Mouse (Mus musculus) hindbrain, postnatal 0 days (tissue): Measurements from ENCODE around the gene Gm9195. TPM values are rescaled to one million over a fixed set of nuclear protein-coding genes. Genes with fewer than 3 reads are reported as not detected.
A peak's percentile ranks its signal among the peaks of the same experiment; 100 is the strongest.

ENCODE experiments used
- ATAC-seq: fragments of 200-750 bp; cut with Nextera tagmentation; 2 replicates; pipeline ENCODE4 v1.8.0; 2017; ENCODE audit warnings: mild to moderate bottlenecking, moderate TSS enrichment, moderate library complexity
- DNase-seq: peaks from one replicate; pipeline ENCODE4 v3.0.0-alpha.2; 2015; ENCODE audit warnings: low spot score
- H3K27ac ChIP-seq: fragments of 300-500 bp; sonication (generic); 2 replicates; pipeline ENCODE4 v1.5.1; 2014; ENCODE audit warnings: mild to moderate bottlenecking
- H3K27me3 ChIP-seq: fragments of 300-500 bp; sonication (generic); 2 replicates; pipeline ENCODE4 v1.6.1; 2014; ENCODE audit warnings: low read length, mixed read lengths; ENCODE audit not compliant: insufficient read depth
- H3K36me3 ChIP-seq: fragments of 300-500 bp; sonication (generic); 2 replicates; pipeline ENCODE4 v1.6.1; 2014; ENCODE audit warnings: low read length, mixed read lengths; ENCODE audit not compliant: insufficient read depth
- H3K4me1 ChIP-seq: fragments of 300-500 bp; sonication (generic); 2 replicates; pipeline ENCODE4 v1.6.1; 2014; ENCODE audit warnings: antibody characterized with exemption, low read length, mixed read lengths; ENCODE audit not compliant: insufficient read depth
- H3K4me2 ChIP-seq: fragments of 300-500 bp; sonication (generic); 2 replicates; pipeline ENCODE4 v1.6.1; 2014; ENCODE audit warnings: low read depth, mild to moderate bottlenecking, low read length, moderate library complexity, mixed read lengths
- H3K4me3 ChIP-seq: fragments of 300-500 bp; sonication (generic); 2 replicates; pipeline ENCODE4 v1.5.1; 2014; ENCODE audit warnings: low read length
- H3K9ac ChIP-seq: fragments of 300-500 bp; sonication (generic); replicated peaks from 2 replicates; pipeline ENCODE4 v1.6.1; 2014; ENCODE audit warnings: mild to moderate bottlenecking, low read length, moderate library complexity, mixed read lengths
- H3K9me3 ChIP-seq: fragments of 300-500 bp; sonication (generic); 2 replicates; pipeline ENCODE4 v1.6.1; 2016; ENCODE audit warnings: low read length, mixed read lengths
- CTCF ChIP-seq: IDR thresholded peaks from 2 replicates; pipeline ENCODE4 v1.5.1; 2016; ENCODE audit warnings: antibody characterized with exemption, control low read depth, low read depth
- WGBS: fragments of 180-500 bp; shearing (Covaris S2); extraction: QIAGEN DNeasy Blood & Tissue Kit; methylation state at CpG from one replicate; pipeline ENCODE4 v1.1.7; 2014; 5-methylcytosine and 5-hydroxymethylcytosine counted together
- polyA plus RNA-seq: library from polyadenylated mRNA; unstranded; fragments of >200 nt; fragmentation: Nextera tagmentation; extraction: Ambion mirVana; gene quantifications from 2 replicates; pipeline ENCODE4 v1.2.1, GENCODE M21; 2015
- total RNA-seq: library from RNA; depleted of rRNA; stranded (reverse); fragments of >200 nt; gene quantifications from 2 replicates; pipeline ENCODE4 v1.2.3, GENCODE M21; 2014

Gene Gm9195
- total and polyA plus RNA-seq, 2 experiments from 2014 or later, result not detected

GRCm38 (mm10) chr14:72447141-72448091, 44.2 kb downstream of the Gm9195 start:
- Histone ChIP-seq H3K27me3 (no peaks in the 10 kb centered on the region), H3K9me3 (no peaks in the 10 kb centered on the region), H3K4me2 (no peak overlapping the region), H3K36me3 (no peaks in the 10 kb centered on the region), H3K27ac (no peak overlapping the region), H3K9ac (no peak overlapping the region), H3K4me1 (no peaks in the 10 kb centered on the region), H3K4me3 (no peak overlapping the region)
- WGBS, result 56% methylated on average over 9 of the region's 9 CpGs
- DNase-seq, result peak; percentile 58
- ATAC-seq, result 0 out of 2 replicates have a peak, but pooled peaks have one; percentile 18
- peak; percentile 78 for TF ChIP-seq CTCF

- no peak for ATAC-seq
These were observed 48.7 kb downstream of the Gm9195 start for GRCm38 (mm10) chr14:72442936-72443335.

GRCm38 (mm10) chr14:72440929-72441328, 50.7 kb downstream of the Gm9195 start:
- no peak for ATAC-seq

More at GRCm38 (mm10) chr14:72442936-72443335, 48.7 kb downstream of the Gm9195 start:
- TF ChIP-seq CTCF, result no peak
- no peak overlapping the region for H3K27ac ChIP-seq
- H3K9me3 ChIP-seq, result no peaks in the 10 kb centered on the region
- H3K4me2 ChIP-seq, result no peak overlapping the region
- H3K4me3 ChIP-seq, result no peak overlapping the region
- no peak for DNase-seq
- no peaks in the 10 kb centered on the region for H3K27me3 ChIP-seq
- 86% methylated on average over 11 of the region's 11 CpGs for WGBS
- no peaks in the 10 kb centered on the region for H3K4me1 ChIP-seq
- no peaks in the 10 kb centered on the region for H3K36me3 ChIP-seq
- H3K9ac ChIP-seq, result no peak overlapping the region

GRCm38 (mm10) chr14:72440436-72440835, 51.2 kb downstream of the Gm9195 start:
- H3K27me3 ChIP-seq, result no peaks in the 10 kb centered on the region
- no peaks in the 10 kb centered on the region for H3K4me1 ChIP-seq
- no peak overlapping the region for H3K9ac ChIP-seq
- no peaks in the 10 kb centered on the region for H3K9me3 ChIP-seq
- no peak for DNase-seq
- no peaks in the 10 kb centered on the region for H3K36me3 ChIP-seq
- 88% methylated on average over 6 of the region's 6 CpGs for whole genome bisulfite sequencing
- H3K27ac ChIP-seq, result no peak overlapping the region
- H3K4me2 ChIP-seq, result no peak overlapping the region
- TF ChIP-seq CTCF, result no peak
- ATAC-seq, result no peak
- H3K4me3 ChIP-seq, result no peak overlapping the region

More at GRCm38 (mm10) chr14:72440929-72441328, 50.7 kb downstream of the Gm9195 start:
- DNase-seq, result no peak
- H3K4me1 ChIP-seq, result no peaks in the 10 kb centered on the region
- H3K27me3 ChIP-seq, result no peaks in the 10 kb centered on the region
- no peak overlapping the region for H3K4me3 ChIP-seq
- H3K9me3 ChIP-seq, result no peaks in the 10 kb centered on the region
- H3K27ac ChIP-seq, result no peak overlapping the region
- WGBS, result 85% methylated on average over 7 of the region's 7 CpGs
- H3K36me3 ChIP-seq, result no peaks in the 10 kb centered on the region
- no peak for TF ChIP-seq CTCF
- H3K4me2 ChIP-seq, result no peak overlapping the region
- H3K9ac ChIP-seq, result no peak overlapping the region

- no peaks in the 10 kb centered on the region for H3K36me3 ChIP-seq
These were observed 52.7 kb downstream of the Gm9195 start for GRCm38 (mm10) chr14:72438976-72439375.

GRCm38 (mm10) chr14:72389696-72390095, 101.9 kb downstream of the Gm9195 start:
- 27% methylated on average over 1 of the region's 1 CpGs for WGBS
- peak; percentile 86 for ATAC-seq
- Histone ChIP-seq H3K27ac (no peak overlapping the region), H3K9ac (no peak overlapping the region), H3K27me3 (no peaks in the 10 kb centered on the region), H3K9me3 (no peaks in the 10 kb centered on the region), H3K36me3 (no peaks in the 10 kb centered on the region), H3K4me3 (no peak overlapping the region), H3K4me1 (no peaks in the 10 kb centered on the region), H3K4me2 (no peak overlapping the region)
- peak; percentile 73 for DNase-seq
- TF ChIP-seq CTCF, result no peak

More at GRCm38 (mm10) chr14:72438976-72439375, 52.7 kb downstream of the Gm9195 start:
- Histone ChIP-seq H3K27me3 (no peaks in the 10 kb centered on the region), H3K27ac (no peak overlapping the region), H3K9ac (no peak overlapping the region), H3K4me3 (no peak overlapping the region), H3K9me3 (no peaks in the 10 kb centered on the region), H3K4me1 (no peaks in the 10 kb centered on the region), H3K4me2 (no peak overlapping the region)
- no peak for DNase-seq
- no peak for TF ChIP-seq CTCF
- 88% methylated on average over 1 of the region's 1 CpGs for whole genome bisulfite sequencing
- ATAC-seq, result no peak

- 65% methylated on average over 4 of the region's 4 CpGs for WGBS
- Histone ChIP-seq H3K4me3 (no peak overlapping the region), H3K4me1 (no peaks in the 10 kb centered on the region), H3K9ac (no peak overlapping the region), H3K36me3 (no peaks in the 10 kb centered on the region), H3K4me2 (no peak overlapping the region), H3K9me3 (no peaks in the 10 kb centered on the region), H3K27me3 (no peaks in the 10 kb centered on the region), H3K27ac (no peak overlapping the region)
- ATAC-seq (0 out of 2 replicates have a peak, but pooled peaks have one; percentile 12), DNase-seq (no peak)
- no peak for TF ChIP-seq CTCF
These were observed 102.3 kb downstream of the Gm9195 start for GRCm38 (mm10) chr14:72389288-72389687.
